Mouse (Mus musculus): ENCODE results near the gene 1600012H06Rik.
"Not testable (repeated sequence)": the region's sequence is repeated elsewhere in the genome, so short reads cannot be mapped to it uniquely, and the experiment has no call there.

Gene 1600012H06Rik

DNA sequence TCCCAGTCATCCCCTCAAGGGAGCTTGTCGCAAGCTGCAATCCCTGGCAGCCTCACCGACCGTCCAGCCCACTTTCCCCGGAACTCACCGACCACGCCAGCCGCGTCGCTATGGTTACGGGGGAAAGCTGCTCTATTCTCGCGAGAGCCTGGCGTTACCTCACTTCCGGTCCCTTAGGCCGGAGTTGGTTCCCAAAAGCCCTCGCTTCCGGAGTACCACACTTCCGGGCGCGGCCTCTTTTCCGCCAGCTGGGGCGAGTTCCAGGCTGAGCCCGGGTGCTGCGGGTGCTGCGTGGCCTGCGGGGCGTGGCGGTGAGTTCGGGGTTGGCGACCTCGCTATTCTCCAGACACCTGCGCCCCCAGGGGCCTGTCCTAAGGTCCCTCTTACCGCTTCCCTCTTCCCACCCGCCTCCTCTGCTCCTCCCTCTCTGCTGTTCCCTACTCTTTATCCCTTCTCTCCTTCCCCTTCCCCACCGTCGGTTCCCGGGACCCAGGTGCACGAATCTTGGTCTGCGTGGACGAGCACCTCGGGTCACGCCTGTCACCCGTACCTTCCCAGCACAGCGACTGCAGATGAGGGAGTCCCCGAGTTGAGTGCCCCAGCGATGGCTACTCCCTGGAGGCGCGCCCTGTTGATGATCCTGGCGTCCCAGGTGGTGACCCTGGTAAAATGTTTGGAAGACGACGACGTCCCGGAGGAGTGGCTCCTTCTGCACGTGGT lies at the start of gene 1600012H06Rik, which contains the start of gene Wdr27:
1600012H06Rik (plus strand) TSS at position 176 of the 720 bp plus-strand sequence.
Wdr27 (minus strand) TSS at position 150 of the 720 bp plus-strand sequence.
- peak; percentile 100 for DNase-seq

DNA sequence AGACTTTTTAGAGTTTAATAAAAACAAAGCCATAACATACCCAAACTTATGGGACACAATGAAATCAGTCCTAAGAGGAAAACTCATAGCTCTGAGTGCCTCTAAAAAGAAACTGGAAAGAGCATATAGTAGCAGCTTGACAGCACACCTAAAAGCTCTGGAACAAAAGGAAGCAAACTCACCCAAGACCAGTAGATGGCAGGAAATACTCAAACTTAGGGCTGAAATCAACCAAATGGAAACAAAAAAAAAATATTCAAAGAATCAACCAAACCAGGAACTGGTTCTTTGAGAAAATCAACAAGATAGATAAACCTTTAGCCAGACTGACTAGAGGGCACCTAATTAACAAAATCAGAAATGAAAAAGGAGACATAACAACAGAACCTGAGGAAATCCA lies 47.9 kb upstream of the 1600012H06Rik start:
- DNase-seq: not testable (repeated sequence)

DNA sequence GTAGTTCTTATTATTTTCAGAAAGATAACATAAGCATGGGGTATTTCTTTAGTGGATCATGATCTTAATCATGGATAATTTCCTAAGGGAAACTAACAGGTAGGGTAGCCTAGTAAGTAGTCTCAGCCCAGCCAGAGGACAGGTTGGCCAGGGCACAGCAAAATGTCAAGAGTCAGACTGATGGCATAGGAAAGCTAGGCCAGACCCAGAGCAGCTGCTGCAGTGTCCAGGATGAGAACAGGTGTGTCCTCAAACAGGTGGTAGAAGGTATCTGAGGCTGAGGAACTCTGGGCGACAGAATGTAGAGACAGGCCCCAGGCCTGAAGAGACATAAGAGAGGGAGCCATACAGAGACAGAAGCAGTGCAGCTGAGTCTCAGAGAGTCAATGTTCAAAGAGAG lies 44.0 kb upstream of the 1600012H06Rik start:
- DNase-seq: no peak

DNA sequence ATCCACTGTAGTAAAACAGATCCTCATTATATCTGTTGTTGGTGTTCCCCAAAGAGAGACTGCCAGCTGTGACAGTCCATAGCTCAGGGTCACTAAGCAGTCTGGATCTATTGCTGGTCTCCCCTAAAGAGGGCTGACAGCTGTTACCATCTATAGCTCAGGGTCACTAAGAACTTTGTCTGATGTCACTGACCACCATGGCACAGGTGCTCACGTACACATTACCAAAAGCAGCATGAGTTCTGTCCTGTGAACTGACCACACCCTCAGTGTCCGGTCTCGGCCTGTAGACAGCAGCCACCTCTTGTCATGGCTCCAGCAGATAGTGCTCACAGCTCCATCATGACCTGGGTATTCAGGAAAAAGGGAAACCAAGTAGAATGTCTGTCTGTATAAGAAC lies 39.8 kb upstream of the 1600012H06Rik start:
- DNase-seq: no peak

DNA sequence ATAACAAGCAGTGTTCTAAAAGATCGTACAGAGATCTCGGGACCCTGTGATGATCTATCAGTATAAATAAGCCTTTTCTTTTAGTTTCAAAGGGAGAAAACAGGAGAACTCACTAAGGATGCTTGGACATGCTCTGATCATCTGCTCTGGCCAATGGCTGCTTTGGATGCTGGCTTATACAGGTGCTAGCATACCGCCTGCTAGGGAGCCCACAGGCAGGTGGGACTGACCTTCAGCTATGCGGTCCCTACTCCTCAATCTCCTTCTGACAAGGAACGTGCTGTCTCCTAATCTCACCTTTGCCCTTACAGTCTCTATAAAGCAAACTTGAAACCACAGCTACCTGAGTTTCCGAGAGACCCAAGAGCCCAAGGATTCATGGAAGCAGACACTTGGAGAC lies 38.8 kb upstream of the 1600012H06Rik start:
- no peak for DNase-seq

DNA sequence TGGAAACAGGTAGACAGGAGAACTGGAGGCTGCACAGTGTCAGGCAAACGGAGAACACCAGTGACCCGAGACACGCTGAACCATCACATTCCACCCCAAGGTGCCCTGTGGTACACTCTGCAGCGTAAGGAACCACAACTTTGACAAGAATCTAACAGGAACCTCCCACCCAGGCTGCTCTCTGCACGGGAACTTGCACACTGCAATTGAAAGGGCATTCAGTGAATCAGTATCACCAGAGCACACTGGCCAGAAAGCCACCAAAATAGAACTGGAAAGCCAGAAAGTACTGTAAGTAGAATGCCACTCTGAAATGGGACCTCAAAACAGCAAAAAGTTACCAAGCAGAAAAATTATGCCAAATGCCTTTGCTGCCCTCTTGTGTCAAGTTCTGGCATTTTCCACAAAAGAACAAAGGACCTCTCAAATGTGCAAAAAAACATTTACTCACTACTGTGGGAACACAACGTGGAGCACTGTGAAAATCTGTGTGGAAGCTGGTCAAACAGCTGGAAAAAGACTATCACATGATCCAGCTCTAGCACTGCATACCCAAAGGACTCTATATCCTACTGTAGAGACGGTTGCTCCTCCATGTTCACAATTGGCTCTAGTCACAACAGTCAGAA lies 38.2 kb upstream of the 1600012H06Rik start:
- DNase-seq: peak; percentile 80

DNA sequence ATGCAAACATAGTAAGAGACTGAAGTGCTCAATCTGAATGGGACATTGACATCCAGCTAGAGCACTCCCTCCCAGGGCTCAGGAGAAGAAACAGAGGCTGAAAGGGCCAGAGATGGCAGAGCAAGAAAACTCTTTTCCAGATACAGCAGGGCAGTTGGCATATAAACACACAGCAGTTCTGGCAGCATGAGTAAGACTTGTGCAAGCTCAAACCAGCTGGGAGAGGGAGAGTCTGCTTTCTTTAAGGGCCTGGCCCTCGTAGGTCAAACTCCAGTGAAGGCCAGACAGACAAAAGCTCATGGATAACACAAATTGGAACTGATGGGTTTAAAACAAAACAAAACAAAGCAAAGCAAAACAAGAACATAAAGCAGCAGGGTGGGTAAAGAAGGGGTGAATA lies 36.4 kb upstream of the 1600012H06Rik start:
- DNase-seq: no peak

DNA sequence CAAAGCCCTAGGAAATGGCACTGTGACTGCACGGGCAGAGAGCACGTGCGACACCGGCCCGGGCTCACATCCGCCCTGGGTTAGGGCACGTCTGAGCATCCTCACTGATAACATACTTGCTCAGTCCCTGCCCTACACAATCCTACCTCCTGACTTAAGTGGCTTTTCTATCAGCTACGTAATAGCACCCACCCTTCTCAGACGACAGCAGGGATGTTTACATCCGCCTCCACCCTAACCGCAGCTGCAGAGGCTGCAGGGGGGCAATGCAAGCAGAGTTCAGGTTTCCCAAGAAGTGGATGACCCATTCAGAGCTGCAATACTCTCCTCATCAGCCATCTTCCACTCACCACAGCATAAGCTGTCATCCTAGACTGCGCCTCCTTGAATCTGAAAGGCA lies 35.8 kb upstream of the 1600012H06Rik start:
- no peak for DNase-seq

DNA sequence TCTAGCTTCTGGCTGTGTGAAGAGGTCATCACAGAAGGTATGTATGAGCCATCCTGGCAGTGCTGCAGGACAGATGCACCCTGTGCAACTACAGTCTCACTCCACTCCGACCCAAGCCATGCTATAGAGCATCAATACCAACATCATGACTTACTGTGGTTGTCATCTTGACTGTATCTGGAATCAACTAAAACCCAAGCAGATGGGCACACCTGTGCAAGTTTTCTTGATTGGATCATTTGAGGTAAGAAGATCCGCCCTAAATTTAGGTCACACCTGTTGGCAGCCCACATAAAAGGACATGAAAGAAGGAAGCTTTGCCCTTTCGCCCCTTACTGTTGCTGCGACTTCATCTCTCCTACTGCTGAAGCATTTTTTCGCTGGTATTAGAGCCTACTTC lies 33.7 kb upstream of the 1600012H06Rik start:
- no peak for DNase-seq

DNA sequence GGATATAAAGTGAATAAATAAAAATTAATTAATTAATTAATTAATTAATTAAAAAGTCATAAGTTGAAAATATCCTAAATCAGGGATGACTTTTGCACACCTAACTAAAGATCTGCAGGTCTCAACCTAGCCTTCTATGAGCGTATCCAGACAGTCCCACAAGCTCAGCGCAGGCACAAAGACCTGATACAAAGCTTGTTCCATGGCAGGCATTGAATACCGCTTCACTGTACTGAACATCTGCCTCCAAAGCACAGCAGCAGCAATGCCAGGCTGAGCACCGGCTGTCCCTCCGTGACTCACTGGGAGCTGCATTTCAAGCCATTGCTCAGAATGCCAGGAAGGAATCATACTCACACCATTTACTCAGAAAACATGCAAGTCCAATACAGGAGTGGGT lies 32.2 kb upstream of the 1600012H06Rik start:
- no peak for DNase-seq

DNA sequence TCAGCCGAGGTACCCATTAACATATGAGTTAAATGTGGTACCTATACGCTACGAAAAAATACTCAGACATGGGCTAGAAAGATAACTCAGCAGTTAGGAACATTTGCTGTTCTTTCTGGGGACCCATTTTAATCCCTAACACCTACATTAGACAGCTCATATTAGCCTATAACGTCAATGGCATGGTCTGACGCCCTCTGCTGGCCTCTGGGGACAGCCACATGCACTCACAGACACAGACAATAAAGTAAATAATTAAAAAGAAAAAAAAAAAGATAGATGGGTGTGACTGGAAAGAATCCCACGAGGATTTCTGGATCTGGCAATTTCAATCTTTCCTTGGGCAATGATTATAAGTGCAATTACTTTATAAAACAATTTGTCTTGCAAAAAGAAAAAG lies 30.6 kb upstream of the 1600012H06Rik start:
- DNase-seq: no peak

DNA sequence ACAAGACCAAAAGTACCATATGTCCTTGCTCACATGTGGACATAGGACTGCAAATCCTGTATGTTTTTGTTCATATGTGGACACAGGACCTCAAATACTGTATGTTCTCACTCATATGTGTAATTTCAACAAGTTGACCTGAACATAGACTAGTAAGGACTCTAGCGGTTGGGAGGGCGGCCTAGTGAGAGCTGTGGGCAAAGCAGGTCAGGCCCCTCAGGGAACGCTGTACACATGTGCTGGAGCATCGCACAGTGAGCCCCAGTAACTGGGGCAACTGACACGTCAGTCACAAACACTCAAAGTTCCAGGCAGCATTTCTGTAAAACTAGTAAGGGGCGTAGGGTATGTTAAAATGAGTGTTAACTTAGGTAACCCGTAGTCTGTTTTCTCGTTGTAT lies 30.0 kb upstream of the 1600012H06Rik start:
- no peak for DNase-seq

DNA sequence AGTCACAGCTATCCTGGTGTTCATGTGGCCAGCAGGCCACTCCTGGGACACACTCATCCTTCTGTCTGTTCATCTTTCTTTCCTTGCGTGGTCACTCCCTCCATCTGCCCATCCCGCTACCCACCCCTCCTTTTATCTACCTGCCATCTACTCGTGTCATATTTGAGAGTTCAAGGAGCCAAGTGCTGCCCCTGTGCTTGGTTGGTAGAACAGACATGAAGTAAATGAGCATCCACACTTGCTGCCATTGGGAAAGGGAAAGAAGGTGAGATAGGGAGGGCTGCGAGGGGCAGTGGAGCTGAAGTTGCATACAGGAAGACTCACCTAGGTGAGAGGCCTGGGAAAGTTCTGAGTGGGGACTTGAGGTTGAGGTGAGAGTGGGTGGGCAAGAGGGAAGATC lies 28.6 kb upstream of the 1600012H06Rik start:
- DNase-seq: no peak

DNA sequence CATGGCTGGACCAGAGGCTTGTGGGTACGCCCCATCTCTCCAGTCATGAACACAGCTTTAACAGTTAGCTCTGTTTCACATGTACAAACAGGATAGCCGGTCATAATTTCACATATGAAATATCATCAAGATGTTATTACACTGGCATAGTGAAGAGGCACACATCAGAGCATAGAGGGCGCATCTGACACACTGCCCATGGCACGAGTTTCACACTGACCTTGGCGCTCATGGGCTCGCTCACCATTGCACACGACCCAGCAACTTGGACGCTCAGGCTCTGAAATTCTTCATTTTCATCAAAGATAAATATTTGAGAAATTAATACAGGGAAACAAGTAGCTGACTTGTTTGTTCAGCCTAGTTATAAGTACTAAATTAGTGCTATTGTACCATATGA lies 25.1 kb upstream of the 1600012H06Rik start:
- no peak for DNase-seq

DNA sequence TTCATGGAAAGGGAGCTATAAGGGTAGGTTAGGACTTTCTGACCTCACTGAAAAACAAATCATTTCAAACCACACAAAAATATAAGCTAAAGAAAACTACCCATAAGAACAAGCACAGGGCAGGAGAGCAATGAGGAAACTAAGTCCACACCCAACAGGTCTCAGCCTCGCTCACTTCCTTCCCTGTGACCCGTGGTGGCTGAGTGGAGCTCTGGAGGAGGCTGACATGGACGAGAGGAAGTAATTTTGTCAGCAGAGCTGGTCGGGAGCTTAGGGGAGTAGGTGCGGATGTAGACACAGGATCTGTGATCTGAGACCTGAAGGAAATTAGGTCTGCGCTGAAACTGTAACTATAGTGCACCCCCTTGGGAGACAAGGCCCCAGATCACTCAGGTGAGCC lies 21.4 kb upstream of the 1600012H06Rik start:
- no peak for DNase-seq

DNA sequence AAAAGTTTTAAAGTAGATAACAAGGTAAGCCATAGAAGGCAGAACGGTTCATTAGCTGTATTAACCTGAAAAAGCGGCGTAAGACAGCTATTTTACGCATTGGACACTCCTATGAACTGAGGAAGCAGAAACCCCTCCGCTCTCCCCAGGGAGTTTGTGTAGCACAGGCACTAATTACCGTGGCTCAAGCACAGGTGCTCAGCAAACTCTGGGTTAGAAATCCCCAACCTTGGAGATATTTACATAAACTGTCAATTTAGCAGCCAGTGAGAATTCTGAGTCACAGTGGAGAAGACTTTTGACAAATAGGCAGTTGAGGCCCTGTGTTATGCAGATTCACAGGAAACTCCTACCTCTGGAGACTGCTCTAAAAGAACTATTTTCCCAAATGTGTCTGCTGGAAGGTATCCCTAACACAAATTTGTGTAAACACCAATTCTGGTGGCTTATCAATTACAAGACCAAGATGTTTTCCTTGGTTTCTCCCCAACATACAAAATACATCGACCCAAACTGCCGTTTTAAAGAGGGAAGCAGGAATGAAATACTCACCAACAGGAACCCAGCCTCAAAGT lies 15.3 kb upstream of the 1600012H06Rik start:
- DNase-seq: no peak

DNA sequence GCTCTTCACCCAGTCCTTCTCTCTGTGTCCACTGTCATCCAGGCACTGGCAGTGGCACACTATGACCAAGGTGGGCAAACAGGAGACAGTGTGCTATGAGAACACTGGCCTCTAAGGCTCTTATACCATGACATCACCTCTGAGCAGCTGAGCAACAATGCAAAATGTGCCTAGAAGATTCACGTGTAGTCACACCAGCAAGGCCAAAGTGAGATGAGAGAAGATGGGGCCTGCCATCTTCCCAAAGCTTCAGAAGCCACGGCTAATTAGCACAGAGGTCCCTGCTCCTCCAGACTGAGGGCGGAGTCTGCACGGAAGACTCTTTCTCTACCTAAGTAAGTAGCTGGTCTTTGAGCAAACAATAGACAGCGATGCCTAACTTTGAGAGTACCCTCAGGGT lies 14.4 kb upstream of the 1600012H06Rik start:
- no peak for DNase-seq

DNA sequence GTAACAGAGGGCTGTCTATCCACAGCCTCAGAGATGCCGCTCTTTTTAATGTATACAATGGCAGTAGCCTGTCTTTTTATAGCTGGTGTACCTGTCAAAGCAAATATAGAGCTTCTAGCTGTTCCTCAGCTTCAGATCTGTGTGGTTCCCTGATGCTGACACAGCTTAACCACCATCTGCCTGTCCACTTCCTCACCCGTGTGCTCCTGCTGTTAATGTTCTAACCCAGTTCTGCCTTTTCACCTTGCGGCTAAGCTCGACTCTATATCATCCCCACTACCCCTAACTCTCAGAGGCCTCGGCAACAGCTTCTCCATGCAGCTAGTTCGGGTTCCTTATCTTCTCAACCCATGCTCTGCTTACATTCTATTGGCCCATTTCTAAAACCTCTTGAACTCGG lies 12.3 kb upstream of the 1600012H06Rik start:
- no peak for DNase-seq

DNA sequence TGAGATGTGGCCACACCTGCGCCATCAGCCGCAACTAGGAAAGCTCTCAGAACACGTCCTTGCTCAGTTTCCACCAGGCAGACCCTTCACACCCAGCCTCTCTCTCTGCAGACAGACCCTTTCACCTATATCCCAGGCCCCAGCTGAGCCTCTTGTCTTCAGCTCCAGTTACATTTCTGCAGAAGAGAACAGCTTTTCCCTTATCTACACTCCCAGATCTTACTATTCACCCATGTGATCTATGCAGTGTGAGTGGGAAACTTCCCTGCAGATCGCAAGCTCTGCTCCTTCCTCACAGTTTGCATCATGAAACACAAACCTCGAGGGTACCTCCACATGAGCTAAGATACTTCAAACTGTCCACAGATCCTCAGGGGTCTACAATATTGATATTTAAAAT lies 11.5 kb upstream of the 1600012H06Rik start:
- DNase-seq: no peak

DNA sequence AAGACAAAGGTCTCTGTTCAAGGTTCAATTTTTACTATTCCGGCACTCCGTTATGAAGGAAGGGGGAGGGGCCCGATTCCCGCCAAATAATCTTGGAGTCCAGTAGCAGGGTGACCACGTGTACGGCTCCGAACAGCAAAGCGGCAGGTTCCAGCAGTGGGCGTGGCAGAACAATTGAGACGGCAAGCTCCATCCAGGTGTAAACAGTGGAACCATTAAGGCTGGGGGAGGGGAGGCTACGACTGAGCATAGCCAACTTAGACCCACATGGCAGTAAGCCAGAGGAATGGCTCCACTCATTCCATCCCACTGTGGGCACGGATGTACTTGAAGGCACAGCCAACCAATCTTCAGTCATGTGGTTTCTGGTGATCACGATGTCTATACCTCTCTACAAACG lies 7.7 kb upstream of the 1600012H06Rik start:
- DNase-seq: not testable (repeated sequence)

DNA sequence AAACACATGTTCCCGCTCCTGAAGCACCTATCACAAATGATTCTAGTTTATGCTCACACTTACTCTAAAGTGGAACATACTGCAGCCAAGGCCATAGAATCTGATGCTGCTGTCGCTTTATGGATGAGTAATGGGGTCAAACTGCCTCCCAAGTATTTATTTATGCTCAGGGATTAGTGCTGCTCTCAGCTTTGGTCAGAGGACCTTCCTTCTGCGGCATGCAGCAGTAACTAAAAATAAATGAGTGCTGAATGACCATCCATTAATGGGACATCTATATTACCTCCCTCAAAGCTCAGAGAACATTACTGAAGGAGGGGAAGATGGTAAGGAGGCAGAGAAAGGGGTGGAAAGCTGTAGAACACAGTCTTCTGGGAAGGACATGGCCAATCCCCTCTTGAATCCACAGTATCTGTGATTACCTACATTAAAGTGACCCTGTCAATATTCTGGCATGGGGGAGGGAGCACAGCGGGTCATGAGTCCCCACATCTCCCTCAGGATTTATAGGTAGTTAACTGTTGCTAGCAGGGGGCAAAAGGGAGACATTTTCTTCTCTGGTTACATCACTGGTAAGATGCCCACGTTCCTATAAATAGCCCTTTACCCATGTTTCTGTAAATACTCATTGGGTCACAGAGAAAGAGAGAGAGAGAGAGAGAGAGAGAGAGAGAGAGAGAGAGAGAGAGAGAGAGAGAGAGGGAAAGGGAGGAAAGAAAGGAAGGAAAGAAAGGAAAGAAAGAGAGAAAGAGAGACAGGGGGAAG lies 7.0 kb upstream of the 1600012H06Rik start:
- no peak for DNase-seq

DNA sequence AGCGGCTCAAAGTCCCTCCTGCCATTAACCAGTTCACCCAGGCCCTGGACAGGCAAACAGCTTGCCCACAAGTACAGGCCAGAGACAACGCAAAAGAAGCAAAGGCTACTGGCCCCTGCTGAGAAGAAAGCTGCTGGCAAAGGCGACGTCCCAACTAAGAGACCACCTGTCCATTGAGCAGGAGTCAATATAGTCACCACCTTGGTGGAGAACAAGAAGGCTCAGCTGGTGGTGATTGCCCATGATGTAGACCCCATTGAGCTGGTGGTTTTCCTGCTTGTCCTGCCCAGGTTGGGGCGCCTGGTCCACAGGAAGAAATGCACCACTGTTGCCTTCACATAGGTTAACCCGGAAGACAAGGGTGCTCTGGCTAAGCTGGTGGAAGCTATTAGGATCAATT lies 803 bp upstream of the 1600012H06Rik start:
- not testable (repeated sequence) for DNase-seq

DNA sequence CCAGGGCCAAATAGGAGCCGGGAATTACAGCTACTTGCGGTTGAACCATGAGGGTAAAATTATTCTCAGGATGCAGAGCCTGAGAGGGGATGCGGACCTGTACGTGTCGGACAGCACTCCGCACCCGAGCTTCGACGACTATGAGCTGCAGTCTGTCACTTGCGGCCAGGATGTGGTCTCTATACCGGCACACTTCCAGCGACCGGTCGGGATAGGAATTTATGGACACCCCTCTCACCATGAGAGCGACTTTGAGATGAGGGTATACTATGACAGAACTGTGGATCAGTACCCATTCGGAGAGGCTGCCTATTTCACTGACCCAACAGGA lies 710 bp downstream of the 1600012H06Rik start:
- DNase-seq: no peak

DNA sequence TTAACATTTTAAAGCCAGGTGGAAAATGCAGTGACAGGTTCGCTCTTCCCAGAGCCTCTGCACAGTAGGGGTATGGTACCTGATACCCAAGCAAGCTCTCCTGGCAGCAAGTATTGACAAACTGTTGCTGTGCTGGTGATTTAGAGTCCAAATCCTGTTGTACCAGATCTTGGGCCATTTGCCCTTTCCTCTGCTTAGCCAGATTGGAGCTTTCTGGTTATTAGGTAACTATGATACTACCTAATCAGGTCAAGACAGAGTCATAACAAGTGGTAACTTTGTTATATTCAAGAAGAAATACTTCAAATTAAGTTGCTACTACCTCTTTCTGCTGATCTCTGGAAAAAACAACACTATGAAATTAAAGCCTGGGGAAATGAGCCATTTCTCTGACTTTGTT lies 1.6 kb downstream of the 1600012H06Rik start:
- no peak for DNase-seq
